Mouse (Mus musculus) spleen, postnatal 0 days (tissue): ENCODE measurements around the gene Kazn. TPM values are rescaled to one million over a fixed set of nuclear protein-coding genes. Genes with fewer than 3 reads are reported as not detected.

Experiments
- polyA plus RNA-seq: library from polyadenylated mRNA; unstranded; fragments of >200 nt; fragmentation: Nextera tagmentation; extraction: Ambion mirVana; gene quantifications from 2 replicates; pipeline ENCODE4 v1.2.1, GENCODE M21; 2015

The Kazn gene
- polyA plus RNA-seq: 4.5 and 6.4 TPM in 2 replicates

GRCm38 (mm10) chr4:142239240-142240126 lies at the start of gene Kazn:
Gene Kazn, minus strand, starts transcription at chr4:142239401.

GRCm38 (mm10) chr4:142084131-142084899 lies 154.9 kb downstream of the Kazn start, which contains the start of gene Tmem51:
Gene Tmem51, minus strand, starts transcription at chr4:142084304.

Other genes with a start within 250 kb of the Kazn start
- gene Fhad1, start 224.3 kb downstream of the Kazn start, polyA plus RNA-seq: 0.32 TPM in 1 of 2 replicates, not detected in the other
- 9.8 and 10.9 TPM in 2 replicates for gene Tmem51, start 155.1 kb downstream of the Kazn start, polyA plus RNA-seq